Comparison of ENCODE assay signal across 12 mouse cellular contexts in the genomic region with DNA sequence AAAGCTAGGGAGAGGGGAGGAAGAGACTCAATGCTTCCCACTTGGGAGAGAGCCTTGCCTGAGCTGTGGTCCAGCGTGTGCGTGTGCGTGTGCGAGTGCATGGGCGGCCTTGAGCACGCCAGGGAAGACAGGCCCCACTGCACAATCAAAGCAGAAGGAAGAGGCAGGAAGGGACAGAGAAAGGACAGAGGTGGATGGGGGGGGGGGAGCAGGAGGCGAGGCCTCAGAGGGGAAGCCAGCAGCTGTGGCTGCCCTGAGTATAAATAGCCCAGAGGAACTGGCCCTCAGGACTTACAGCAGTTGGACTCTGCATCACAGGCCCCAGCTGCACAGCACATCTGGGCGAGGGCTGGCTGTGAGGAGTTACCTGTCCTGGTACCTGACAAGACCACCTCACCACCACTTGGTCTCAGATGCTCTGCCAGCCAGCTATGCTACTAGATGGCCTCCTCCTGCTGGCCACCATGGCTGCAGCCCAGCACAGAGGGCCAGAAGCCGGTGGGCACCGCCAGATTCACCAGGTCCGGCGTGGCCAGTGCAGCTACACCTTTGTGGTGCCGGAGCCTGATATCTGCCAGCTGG. TPM values are rescaled to one million over a fixed set of nuclear protein-coding genes. Genes with fewer than 3 reads are reported as not detected.
A peak's percentile ranks its signal among the peaks of the same experiment; 100 is the strongest.
DNase-seq lines count a peak whose midpoint lies in the region; ATAC-seq and TF ChIP-seq lines count a peak whose summit lies in the region.
"Had no signal": no experiment of that assay in that cellular context is flagged by ENCODE, and none has a peak within 500 bp of the region (broad histone marks: within the 10 kb centered on the region; RNA-seq: fewer than 3 reads in every experiment).

TSS of gene Angpt4 (plus strand) at position 292 of the 582 bp plus-strand sequence.

- H3K9me3 ChIP-seq in intestine, embryonic 14.5 days (ENCODE audit: control insufficient read depth, low read length), result no peaks in the 10 kb centered on the region
- no peaks in the 10 kb centered on the region for H3K9me3 ChIP-seq in intestine, postnatal 0 days (ENCODE audit: control insufficient read depth)
- H3K9me3 ChIP-seq in embryonic facial prominence, embryonic 10.5 days, result no peaks in the 10 kb centered on the region
- no peaks in the 10 kb centered on the region for H3K9me3 ChIP-seq in limb, embryonic 11.5 days (ENCODE audit: control insufficient read depth, low read length)
- H3K9me3 ChIP-seq: hindbrain, embryonic 15.5 days; limb, embryonic 15.5 days had no signal

- no peak for DNase-seq in intestine, embryonic 14.5 days (ENCODE audit: low spot score)
- peak; percentile 48 for DNase-seq in A20 (ENCODE audit: low read depth, low spot score)
- peak; percentile 35 for DNase-seq in embryonic facial prominence, embryonic 10.5 days (ENCODE audit: low spot score)
- no peak for DNase-seq in limb, embryonic 11.5 days (ENCODE audit: low spot score)
- DNase-seq in adrenal gland, postnatal 36 days, result no peak
- DNase-seq in gastrocnemius, postnatal 14 days, result no peak
- DNase-seq: cerebellum, postnatal 10 days; thymus, postnatal 14 days had no signal

- WGBS in intestine, embryonic 14.5 days, result 56% methylated on average over 12 of the region's 13 CpGs
- 63% methylated on average over 12 of the region's 13 CpGs for WGBS in intestine, postnatal 0 days
- 65% methylated on average over 12 of the region's 13 CpGs for WGBS in embryonic facial prominence, embryonic 10.5 days
- 60% methylated on average over 13 of the region's 13 CpGs for WGBS in limb, embryonic 11.5 days

- TF ChIP-seq CTCF in intestine, postnatal 0 days (IDR thresholded peaks at IDR 0.05; ENCODE audit: low read depth), result no peak

- H3K4me3 ChIP-seq in intestine, embryonic 14.5 days (ENCODE audit: low read depth, low read length), result no peak within 1 kb of the TSS
- no peak within 1 kb of the TSS for H3K4me3 ChIP-seq in intestine, postnatal 0 days (ENCODE audit: low read depth, low read length)
- H3K4me3 ChIP-seq in embryonic facial prominence, embryonic 10.5 days, result no peak within 1 kb of the TSS
- H3K4me3 ChIP-seq in limb, embryonic 11.5 days (ENCODE audit: low read depth, low read length), result no peak within 1 kb of the TSS
- H3K4me3 ChIP-seq: hindbrain, embryonic 15.5 days; limb, embryonic 15.5 days had no signal

- H3K4me1 ChIP-seq in intestine, embryonic 14.5 days (replicated peaks; ENCODE audit: control insufficient read depth, insufficient read depth, low read length), result peaks cover 12% of the 10 kb centered on the region
- H3K4me1 ChIP-seq in intestine, postnatal 0 days (replicated peaks; ENCODE audit: control insufficient read depth, insufficient read depth, low read length), result no peaks in the 10 kb centered on the region
- peaks cover 36% of the 10 kb centered on the region for H3K4me1 ChIP-seq in embryonic facial prominence, embryonic 10.5 days
- H3K4me1 ChIP-seq in limb, embryonic 11.5 days (ENCODE audit: control insufficient read depth, insufficient read depth, low read length), result peaks cover 11% of the 10 kb centered on the region

- no peak within 1 kb of the TSS for H3K4me2 ChIP-seq in intestine, embryonic 14.5 days (ENCODE audit: low read length)
- no peak within 1 kb of the TSS for H3K4me2 ChIP-seq in intestine, postnatal 0 days (replicated peaks; ENCODE audit: low read depth)
- H3K4me2 ChIP-seq in limb, embryonic 11.5 days (ENCODE audit: low read depth, severe bottlenecking), result 0 out of 2 replicates have a peak within 1 kb of the TSS, but pooled peaks have one; percentile 10
- H3K4me2 ChIP-seq: hindbrain, embryonic 15.5 days; limb, embryonic 15.5 days had no signal

- H3K36me3 ChIP-seq in intestine, embryonic 14.5 days (ENCODE audit: control insufficient read depth, insufficient read depth, low read length), result no peaks in the 10 kb centered on the region
- no peaks in the 10 kb centered on the region for H3K36me3 ChIP-seq in intestine, postnatal 0 days (ENCODE audit: control insufficient read depth, insufficient read depth)
- no peaks in the 10 kb centered on the region for H3K36me3 ChIP-seq in embryonic facial prominence, embryonic 10.5 days (replicated peaks)
- no peaks in the 10 kb centered on the region for H3K36me3 ChIP-seq in limb, embryonic 11.5 days (ENCODE audit: control insufficient read depth, insufficient read depth, low read length)
- H3K36me3 ChIP-seq: hindbrain, embryonic 15.5 days; limb, embryonic 15.5 days had no signal

- H3K27ac ChIP-seq in intestine, embryonic 14.5 days (ENCODE audit: low read depth), result peak within 1 kb of the TSS; percentile 62; the same call in 1 of the 2 replicates
- H3K27ac ChIP-seq in intestine, postnatal 0 days (ENCODE audit: low read depth, low read length), result no peak within 1 kb of the TSS
- H3K27ac ChIP-seq in embryonic facial prominence, embryonic 10.5 days (replicated peaks), result peak within 1 kb of the TSS; percentile 78
- H3K27ac ChIP-seq in limb, embryonic 11.5 days (replicated peaks; ENCODE audit: low read depth, low read length), result peak within 1 kb of the TSS; percentile 30; the same call in 1 of the 2 replicates
- H3K27ac ChIP-seq: hindbrain, embryonic 15.5 days; limb, embryonic 15.5 days had no signal

- H3K9ac ChIP-seq in intestine, embryonic 14.5 days (ENCODE audit: low read length), result no peak within 1 kb of the TSS
- H3K9ac ChIP-seq in intestine, postnatal 0 days (ENCODE audit: low read depth, low read length), result no peak within 1 kb of the TSS
- no peak within 1 kb of the TSS for H3K9ac ChIP-seq in limb, embryonic 11.5 days (ENCODE audit: low read length)
- H3K9ac ChIP-seq: hindbrain, embryonic 15.5 days; limb, embryonic 15.5 days had no signal

- H3K27me3 ChIP-seq in intestine, embryonic 14.5 days (replicated peaks; ENCODE audit: control insufficient read depth, insufficient read depth, low read length), result no peaks in the 10 kb centered on the region
- H3K27me3 ChIP-seq in intestine, postnatal 0 days (replicated peaks; ENCODE audit: control insufficient read depth, insufficient read depth, low read length), result no peaks in the 10 kb centered on the region
- no peaks in the 10 kb centered on the region for H3K27me3 ChIP-seq in embryonic facial prominence, embryonic 10.5 days (replicated peaks; ENCODE audit: low read depth, poor library complexity, severe bottlenecking)
- no peaks in the 10 kb centered on the region for H3K27me3 ChIP-seq in limb, embryonic 11.5 days (ENCODE audit: control insufficient read depth, insufficient read depth, low read length)
- H3K27me3 ChIP-seq: hindbrain, embryonic 15.5 days; limb, embryonic 15.5 days had no signal

- intact Hi-C loops in gastrocnemius, postnatal 14 days (cut with DNase I; ENCODE audit: low total_unique reads), result no loop called here

- no peak for ATAC-seq in intestine, embryonic 14.5 days (replicated peaks; ENCODE audit: low FRiP score, low TSS enrichment, low read depth)
- no peak for ATAC-seq in intestine, postnatal 0 days
- ATAC-seq in limb, embryonic 11.5 days (ENCODE audit: insufficient number of reproducible peaks, low FRiP score, low TSS enrichment, low read depth), result peak; percentile 33; the same call in 1 of the 2 replicates
- ATAC-seq in CD4-positive, CD25-positive, alpha-beta regulatory T cell, adult 4 months, result no peak

RNA-seq across cellular contexts. Expression of gene Angpt4, which starts in this region (rescaled TPM):
- 1.2 and 1.3 TPM in 2 replicates for polyA plus RNA-seq in intestine, embryonic 14.5 days (2014; fragmentation: Nextera tagmentation; extraction: Ambion mirVana)
- 0.18 and 0.27 TPM in 2 replicates for polyA plus RNA-seq in intestine, postnatal 0 days (2015; fragmentation: Nextera tagmentation; extraction: Ambion mirVana)
- polyA plus RNA-seq in embryonic facial prominence, embryonic 10.5 days (2016; fragmentation: Nextera tagmentation; extraction: Ambion mirVana), result 0.27 and 0.73 TPM in 2 replicates
- polyA plus RNA-seq in limb, embryonic 11.5 days (2014; fragmentation: Nextera tagmentation; extraction: Ambion mirVana), result 0.23 TPM in 1 of 2 replicates, not detected in the other
- 1 to 10 TPM in 1 of 2 experiments, under 1 TPM in 1; 0.33 to 1.2 TPM for total RNA-seq in adrenal gland, postnatal 36 days (2021)
- total RNA-seq in gastrocnemius, postnatal 14 days (2021), result under 1 TPM in 1 of 2 experiments, not detected in 1; 0.12 TPM
- not detected for polyA plus RNA-seq in CD4-positive, CD25-positive, alpha-beta regulatory T cell, adult 4 months (2017; shearing (Covaris generic))

Comparison
In these comparisons a context has a peak if more than half of its experiments do, and no peak if none do; other contexts are left out.
1. Peak in DNase-seq and H3K27ac ChIP-seq in embryonic facial prominence, embryonic 10.5 days; RNA of the gene not detected or under 1 TPM.
2. Peak in ATAC-seq, H3K27ac ChIP-seq and H3K4me2 ChIP-seq in limb, embryonic 11.5 days; RNA of the gene not detected or under 1 TPM.